Mouse (Mus musculus) myocyte (in vitro differentiated cells): Measurements from ENCODE around the gene Mtcl1.

Experiments
- MAX ChIP-seq: IDR thresholded peaks from one replicate; pipeline ENCODE4 v1.6.1; 2011; ENCODE audit warnings: low read depth, mild to moderate bottlenecking, control low read depth
- MYOG ChIP-seq, 3 experiments: IDR thresholded peaks; one replicate each; pipeline ENCODE4 v1.6.1; 2011; ENCODE audit warnings: control low read depth in 2 of 3, low read depth in 2 of 3, mild to moderate bottlenecking in 2 of 3; ENCODE audit not compliant: insufficient read length in 2 of 3, control insufficient read depth in 1 of 3, insufficient read depth in 1 of 3
- POLR2A ChIP-seq: IDR thresholded peaks from one replicate; pipeline ENCODE4 v1.6.1; 2011; ENCODE audit warnings: low read depth, mild to moderate bottlenecking, control low read depth, moderate library complexity; ENCODE audit not compliant: insufficient read length
- POLR2AphosphoS2 ChIP-seq: IDR thresholded peaks from one replicate; pipeline ENCODE4 v1.6.1; 2011; ENCODE audit warnings: low read depth, control low read depth; ENCODE audit not compliant: insufficient read length
- TCF12 ChIP-seq: IDR thresholded peaks from one replicate; pipeline ENCODE4 v1.6.1; 2011; ENCODE audit warnings: mild to moderate bottlenecking, control low read depth; ENCODE audit not compliant: poor library complexity, insufficient read depth, severe bottlenecking

DNA sequence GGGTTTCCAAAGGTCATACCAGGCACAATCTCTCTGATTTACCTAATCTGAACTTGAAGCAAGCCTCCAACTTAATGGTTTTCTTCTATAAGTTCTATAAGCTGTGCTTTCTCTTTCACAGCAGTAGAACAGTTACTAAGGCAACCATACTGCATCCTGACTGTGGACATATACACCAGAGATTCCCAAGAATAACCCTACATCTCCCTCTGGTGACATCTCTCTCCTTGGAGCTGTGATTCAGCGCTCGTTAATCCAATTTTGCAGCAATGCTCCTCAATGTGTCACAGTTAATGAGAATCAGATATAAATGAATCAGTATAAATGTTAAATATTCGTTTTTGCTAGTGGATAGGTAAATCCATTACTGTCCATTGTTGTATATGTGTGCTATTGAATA is 131.5 kb downstream of the Mtcl1 start:
- TF ChIP-seq MAX, result no peak
- no peak for TF ChIP-seq TCF12
- no peak for TF ChIP-seq POLR2A
- no peak for TF ChIP-seq POLR2AphosphoS2
- no peak for TF ChIP-seq MYOG (IDR thresholded peaks at IDR 0.05; ENCODE audit: control insufficient read depth in 1 of 3, insufficient read depth in 1 of 3, insufficient read length in 2 of 3, low read depth in 2 of 3)
